Mouse (Mus musculus) MEL (cell line): ENCODE data around the gene Erc1. TPM values are rescaled to one million over a fixed set of nuclear protein-coding genes. Genes with fewer than 3 reads are reported as not detected.

Experiments
- DNase-seq: peaks from one replicate; pipeline ENCODE4 v3.0.0; 2011; ENCODE audit warnings: low read depth, low spot score
- H3K27ac ChIP-seq: 2 replicates; pipeline ENCODE4 v1.5.1; 2012; ENCODE audit warnings: low read depth, mild to moderate bottlenecking, control low read depth, low read length, moderate library complexity; ENCODE audit not compliant: control insufficient read depth
- H3K27me3 ChIP-seq, 2 experiments: fragments of 150-350 bp in 1 of 2; sonication (generic) in 1 of 2; 2 replicates each; pipeline ENCODE4 v1.6.1; 2012; ENCODE audit warnings: low read length in 2 of 2, mild to moderate bottlenecking in 2 of 2, improper control_type of control experiment in 1 of 2, moderate library complexity in 1 of 2; ENCODE audit not compliant: insufficient read depth in 2 of 2, control insufficient read depth in 1 of 2
- H3K36me3 ChIP-seq, 2 experiments: 2 replicates each; pipeline ENCODE4 v1.6.1; 2012 to 2014; ENCODE audit warnings: low read length in 2 of 2, improper control_type of control experiment in 1 of 2, inconsistent platforms in 1 of 2, mild to moderate bottlenecking in 1 of 2; ENCODE audit not compliant: insufficient read depth in 2 of 2, control insufficient read depth in 1 of 2
- H3K4me1 ChIP-seq, 2 experiments: fragments of 150-350 bp in 1 of 2; sonication (generic) in 1 of 2; 2 replicates each; pipeline ENCODE4 v1.6.1; 2012; ENCODE audit warnings: low read length in 2 of 2, improper control_type of control experiment in 1 of 2, mild to moderate bottlenecking in 1 of 2; ENCODE audit not compliant: insufficient read depth in 2 of 2, control insufficient read depth in 1 of 2
- H3K4me3 ChIP-seq, 2 experiments: fragments of 150-350 bp in 1 of 2; sonication (generic) in 1 of 2; 2 replicates each; pipeline ENCODE4 v1.5.1; 2012; ENCODE audit warnings: low read depth in 2 of 2, low read length in 2 of 2, mild to moderate bottlenecking in 2 of 2, moderate library complexity in 2 of 2, control low read depth in 1 of 2, improper control_type of control experiment in 1 of 2; ENCODE audit not compliant: control insufficient read depth in 1 of 2, insufficient read depth in 1 of 2
- H3K79me2 ChIP-seq: 2 replicates; pipeline ENCODE4 v1.6.1; 2012; ENCODE audit warnings: mild to moderate bottlenecking, low read length, moderate library complexity; ENCODE audit not compliant: control insufficient read depth, poor library complexity, insufficient read depth
- H3K9ac ChIP-seq: 2 replicates; pipeline ENCODE4 v1.6.1; 2012; ENCODE audit warnings: low read depth, mild to moderate bottlenecking, control low read depth, low read length, moderate library complexity; ENCODE audit not compliant: control insufficient read depth, poor library complexity, severe bottlenecking
- H3K9me3 ChIP-seq: fragments of 150-350 bp; sonication (generic); replicated peaks from 2 replicates; pipeline ENCODE4 v1.6.1; 2012; ENCODE audit warnings: mild to moderate bottlenecking, low read length, improper control_type of control experiment, moderate library complexity; ENCODE audit not compliant: insufficient read depth
- BHLHE40 ChIP-seq: IDR thresholded peaks from 2 replicates; pipeline ENCODE4 v1.6.1; 2012; ENCODE audit warnings: low read depth, mild to moderate bottlenecking, inconsistent platforms, low read length, improper control_type of control experiment, borderline replicate concordance
- E2F4 ChIP-seq: IDR thresholded peaks from 2 replicates; pipeline ENCODE4 v1.6.1; 2011; ENCODE audit warnings: low read depth, low read length, improper control_type of control experiment, borderline replicate concordance
- ELF1 ChIP-seq: IDR thresholded peaks from 2 replicates; pipeline ENCODE4 v1.6.1; 2014; ENCODE audit warnings: low read depth, mild to moderate bottlenecking, inconsistent platforms, low read length, improper control_type of control experiment, moderate library complexity
- EP300 ChIP-seq, 2 experiments: IDR thresholded peaks; 2 replicates each; pipeline ENCODE4 v1.6.1; 2011; ENCODE audit warnings: improper control_type of control experiment in 2 of 2, low read length in 2 of 2, low read depth in 1 of 2, mild to moderate bottlenecking in 1 of 2
- ETS1 ChIP-seq: IDR thresholded peaks from 2 replicates; pipeline ENCODE4 v1.6.1; 2012; ENCODE audit warnings: low read depth, mild to moderate bottlenecking, inconsistent platforms, low read length, improper control_type of control experiment, moderate library complexity
- GABPA ChIP-seq: IDR thresholded peaks from 2 replicates; pipeline ENCODE4 v1.6.1; 2012; ENCODE audit warnings: low read depth, mild to moderate bottlenecking, inconsistent platforms, low read length, improper control_type of control experiment, moderate library complexity
- GATA1 ChIP-seq: IDR thresholded peaks from 2 replicates; pipeline ENCODE4 v1.6.1; 2011; ENCODE audit warnings: low read depth, low read length, improper control_type of control experiment
- HCFC1 ChIP-seq: IDR thresholded peaks from 2 replicates; pipeline ENCODE4 v1.6.1; 2012; ENCODE audit warnings: low read depth, mild to moderate bottlenecking, inconsistent platforms, low read length, improper control_type of control experiment, moderate library complexity
- KAT2A ChIP-seq: conservative IDR thresholded peaks from 2 replicates; pipeline ENCODE4 v1.6.1; 2012; ENCODE audit warnings: low read depth, low read length, improper control_type of control experiment, inconsistent platforms
- MAX ChIP-seq: IDR thresholded peaks from 2 replicates; pipeline ENCODE4 v1.6.1; 2011; ENCODE audit warnings: low read length, improper control_type of control experiment
- MEF2A ChIP-seq: IDR thresholded peaks from 2 replicates; pipeline ENCODE4 v1.6.1; 2014; ENCODE audit warnings: low read depth, mild to moderate bottlenecking, inconsistent platforms, low read length, improper control_type of control experiment; ENCODE audit not compliant: poor library complexity, insufficient replicate concordance, severe bottlenecking; ENCODE audit errors: extremely low read depth
- MXI1 ChIP-seq: IDR thresholded peaks from 2 replicates; pipeline ENCODE4 v1.6.1; 2011; ENCODE audit warnings: mild to moderate bottlenecking, low read depth, low read length, improper control_type of control experiment
- MYB ChIP-seq: IDR thresholded peaks from 2 replicates; pipeline ENCODE4 v1.6.1; 2011; ENCODE audit warnings: mild to moderate bottlenecking, low read depth, low read length, improper control_type of control experiment
- MYC ChIP-seq: IDR thresholded peaks from 2 replicates; pipeline ENCODE4 v1.6.1; 2011; ENCODE audit warnings: low read depth, mild to moderate bottlenecking, low read length, improper control_type of control experiment, moderate library complexity
- NELFE ChIP-seq: IDR thresholded peaks from 2 replicates; pipeline ENCODE4 v1.6.1; 2011; ENCODE audit warnings: low read depth, low read length, improper control_type of control experiment
- NRF1 ChIP-seq: IDR thresholded peaks from 2 replicates; pipeline ENCODE4 v1.6.1; 2014; ENCODE audit warnings: low read depth, mild to moderate bottlenecking, inconsistent platforms, low read length, improper control_type of control experiment, moderate library complexity; ENCODE audit not compliant: poor library complexity, insufficient read depth, severe bottlenecking
- POLR2AphosphoS2 ChIP-seq: IDR thresholded peaks from 2 replicates; pipeline ENCODE4 v1.6.1; 2011; ENCODE audit warnings: low read length, improper control_type of control experiment
- RAD21 ChIP-seq: IDR thresholded peaks from 2 replicates; pipeline ENCODE4 v1.6.1; 2011; ENCODE audit warnings: mild to moderate bottlenecking, low read depth, low read length, improper control_type of control experiment
- RCOR1 ChIP-seq: IDR thresholded peaks from 2 replicates; pipeline ENCODE4 v1.6.1; 2012; ENCODE audit warnings: low read depth, mild to moderate bottlenecking, inconsistent platforms, low read length, improper control_type of control experiment
- UBTF ChIP-seq: IDR thresholded peaks from 2 replicates; pipeline ENCODE4 v1.6.1; 2012; ENCODE audit warnings: low read depth, mild to moderate bottlenecking, inconsistent platforms, low read length, improper control_type of control experiment, moderate library complexity, borderline replicate concordance; ENCODE audit not compliant: insufficient read depth
- USF2 ChIP-seq, 2 experiments: IDR thresholded peaks; 2 replicates each; pipeline ENCODE4 v1.6.1; 2011 to 2012; ENCODE audit warnings: improper control_type of control experiment in 2 of 2, low read length in 2 of 2, borderline replicate concordance in 1 of 2, inconsistent platforms in 1 of 2, low read depth in 1 of 2, mild to moderate bottlenecking in 1 of 2; ENCODE audit not compliant: insufficient read depth in 1 of 2
- ZMIZ1 ChIP-seq: IDR thresholded peaks from 2 replicates; pipeline ENCODE4 v1.6.1; 2012; ENCODE audit warnings: low read depth, mild to moderate bottlenecking, inconsistent platforms, low read length, improper control_type of control experiment, moderate library complexity
- ZNF384 ChIP-seq: IDR thresholded peaks from 2 replicates; pipeline ENCODE4 v1.6.1; 2012; ENCODE audit warnings: low read depth, mild to moderate bottlenecking, inconsistent platforms, low read length, improper control_type of control experiment
- polyA plus RNA-seq, 2 experiments: library from polyadenylated mRNA; stranded (reverse) in 1 of 2; unstranded in 1 of 2; fragments of >175 nt in 1 of 2; fragments of >200 nt in 1 of 2; gene quantifications; 2 replicates each; pipeline versions ENCODE4 v1.2.1 to v1.2.4; 2012; ENCODE audit warnings: low replicate concordance in 2 of 2, low read depth in 1 of 2; ENCODE audit not compliant: insufficient read length in 2 of 2, insufficient read depth in 1 of 2, missing spikeins in 1 of 2
- total RNA-seq: library from RNA; depleted of rRNA; stranded (reverse); fragments of 300-350 nt; gene quantifications from 2 replicates; pipeline ENCODE4 v1.2.3, GENCODE M21; 2012

Erc1 gene
- total and polyA plus RNA-seq, 3 experiments = 3.8 to 79.9 (median 9.4) TPM

DNA sequence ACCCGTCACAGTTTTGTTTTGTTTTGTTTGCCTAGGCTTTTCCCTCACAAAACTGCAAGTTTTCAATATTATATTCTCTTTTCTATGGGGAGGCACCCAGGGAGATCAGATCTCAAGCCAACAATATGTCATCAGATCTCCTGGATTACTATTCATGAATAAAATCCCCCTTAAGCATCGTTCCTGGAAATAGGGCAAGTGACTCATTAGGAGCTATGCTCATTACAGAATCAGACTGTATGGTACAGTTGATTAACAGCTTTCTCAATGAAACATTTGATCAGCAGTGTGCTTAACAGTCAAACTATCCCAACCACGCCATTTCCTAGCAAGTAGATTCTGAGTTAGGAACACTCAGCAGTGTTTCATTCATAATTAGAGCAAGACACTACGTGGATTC is 7.5 kb upstream of the Erc1 start:
- H3K9ac ChIP-seq = no peak overlapping the region
- no peaks in the 10 kb centered on the region; the same call in 1 of the 2 replicates for H3K9me3 ChIP-seq
- no peak overlapping the region for H3K4me3 ChIP-seq
- H3K27ac ChIP-seq = no peak overlapping the region
- H3K79me2 ChIP-seq = no peaks in the 10 kb centered on the region
- H3K27me3 ChIP-seq = no peaks in the 10 kb centered on the region
- no peaks in the 10 kb centered on the region for H3K36me3 ChIP-seq
- no peak for DNase-seq
- no peaks in the 10 kb centered on the region for H3K4me1 ChIP-seq
- TF ChIP-seq NRF1 (no peak), MXI1 (no peak), GATA1 (no peak), UBTF (no peak), RCOR1 (no peak), NELFE (no peak), HCFC1 (no peak), MAX (no peak), MYB (no peak), MEF2A (no peak), ZMIZ1 (no peak), RAD21 (no peak), POLR2AphosphoS2 (no peak), MYC (no peak), GABPA (no peak)

DNA sequence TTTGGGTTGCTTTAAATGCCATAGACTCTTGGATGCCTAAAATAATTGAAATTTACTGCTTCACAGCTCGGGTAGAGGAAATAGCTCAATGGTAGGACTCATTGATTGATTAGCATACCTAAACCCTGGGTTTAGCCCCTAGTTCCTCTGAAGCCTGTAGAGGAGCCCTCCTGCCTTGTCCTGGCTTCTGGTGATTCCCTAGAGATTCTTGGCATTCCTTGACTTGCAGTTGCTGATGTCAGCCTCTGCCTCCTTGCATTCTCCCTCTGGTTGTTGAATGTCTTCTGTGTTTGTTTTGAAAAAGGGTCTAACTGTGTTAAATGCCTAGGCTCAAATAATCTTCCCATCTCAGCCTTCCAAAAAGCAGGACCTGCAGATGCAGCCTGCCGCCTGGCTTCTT is 6.2 kb upstream of the Erc1 start:
- Histone ChIP-seq H3K4me1 (no peaks in the 10 kb centered on the region), H3K4me3 (no peak overlapping the region), H3K9ac (no peak overlapping the region), H3K27ac (no peak overlapping the region), H3K27me3 (no peaks in the 10 kb centered on the region), H3K9me3 (no peaks in the 10 kb centered on the region), H3K79me2 (no peaks in the 10 kb centered on the region), H3K36me3 (no peaks in the 10 kb centered on the region)
- TF ChIP-seq UBTF = no peak
- TF ChIP-seq MYB = no peak
- no peak for TF ChIP-seq BHLHE40
- no peak for TF ChIP-seq ZNF384
- TF ChIP-seq ETS1 = no peak
- no peak for TF ChIP-seq ELF1
- TF ChIP-seq E2F4 = no peak
- TF ChIP-seq USF2 (IDR thresholded peaks at IDR 0.05; ENCODE audit: borderline replicate concordance in 1 of 2, insufficient read depth in 1 of 2, low read depth in 1 of 2, low read length in 2 of 2) = no peak
- no peak for TF ChIP-seq GATA1
- no peak for TF ChIP-seq KAT2A
- no peak for TF ChIP-seq RAD21
- no peak for TF ChIP-seq EP300 (IDR thresholded peaks at IDR 0.05; ENCODE audit: low read depth in 1 of 2, low read length in 2 of 2)
- no peak for TF ChIP-seq GABPA
- no peak for DNase-seq
